Mouse (Mus musculus): ENCODE measurements around the gene Clec4d. TPM values are rescaled to one million over a fixed set of nuclear protein-coding genes. Genes with fewer than 3 reads are reported as not detected.
"Not testable (repeated sequence)": the region's sequence is repeated elsewhere in the genome, so short reads cannot be mapped to it uniquely, and the experiment has no call there.

Clec4d gene
- total RNA-seq (2021): under 1 TPM in 1 of 2 experiments, not detected in 1; 0.63 TPM
- long read RNA-seq, experiment 1: 0 reads
- long read RNA-seq, experiment 2: 0 reads

DNA sequence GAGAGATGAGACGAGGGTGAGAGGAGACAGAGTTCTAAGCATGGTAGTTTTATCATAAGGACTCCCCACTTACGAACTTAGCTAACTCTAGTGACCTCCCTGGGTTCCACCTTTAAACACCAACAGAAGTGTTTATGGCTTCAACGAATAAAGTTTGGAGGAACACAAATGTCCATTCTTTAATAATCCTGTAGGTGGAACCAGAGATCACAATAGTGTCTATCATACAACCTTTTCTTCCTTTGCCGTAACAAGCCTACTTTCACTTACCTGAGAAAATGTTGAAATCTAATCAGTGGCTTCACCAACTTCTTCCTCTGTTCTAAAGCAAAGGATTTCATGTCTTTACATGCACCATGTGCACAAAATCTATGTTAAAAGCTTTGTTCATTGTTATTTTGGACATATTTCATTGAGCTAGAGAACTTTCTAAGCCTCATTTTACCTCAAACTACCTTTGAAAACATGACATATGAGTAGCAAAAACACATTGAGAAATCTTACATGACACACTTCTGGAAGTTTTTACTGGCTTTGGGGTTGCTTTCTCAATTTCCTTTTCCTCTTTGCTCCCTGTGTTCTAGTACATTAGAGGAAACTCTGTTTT lies at the start of gene Clec4d:
Clec4d (plus strand) TSS at position 557 of the 607 bp plus-strand sequence.
- no peak for DNase-seq

DNA sequence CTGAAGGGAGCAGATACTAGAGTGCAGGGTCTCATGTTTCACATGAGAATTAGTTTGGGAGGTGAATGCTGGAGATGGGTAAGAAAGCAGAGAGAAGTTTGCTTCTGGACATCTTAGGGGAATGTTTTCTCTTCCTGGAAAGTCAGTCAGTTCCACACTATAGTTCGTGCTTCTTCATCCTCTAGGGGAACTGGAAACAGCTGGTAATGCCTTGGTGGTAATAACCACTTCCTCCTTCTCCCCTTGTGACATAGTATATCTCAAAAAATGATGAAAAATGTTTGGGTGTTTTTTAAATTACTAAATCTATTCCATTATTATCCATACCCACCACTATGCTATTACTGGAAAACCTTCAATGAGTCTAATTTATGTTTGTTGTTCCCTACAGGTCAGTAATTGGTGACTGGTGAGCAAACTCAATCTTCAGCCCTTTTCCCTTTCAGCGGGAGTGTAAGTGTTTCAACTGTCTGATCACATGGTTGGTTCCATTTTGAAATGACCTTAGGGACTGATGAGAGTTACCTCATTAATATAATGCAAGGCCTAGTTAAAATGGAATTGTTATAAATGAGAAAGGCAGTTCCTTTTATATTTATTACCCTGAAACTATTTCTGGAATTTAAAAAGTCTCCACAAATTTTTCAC lies 34.3 kb upstream of the Clec4d start:
- no peak for DNase-seq

DNA sequence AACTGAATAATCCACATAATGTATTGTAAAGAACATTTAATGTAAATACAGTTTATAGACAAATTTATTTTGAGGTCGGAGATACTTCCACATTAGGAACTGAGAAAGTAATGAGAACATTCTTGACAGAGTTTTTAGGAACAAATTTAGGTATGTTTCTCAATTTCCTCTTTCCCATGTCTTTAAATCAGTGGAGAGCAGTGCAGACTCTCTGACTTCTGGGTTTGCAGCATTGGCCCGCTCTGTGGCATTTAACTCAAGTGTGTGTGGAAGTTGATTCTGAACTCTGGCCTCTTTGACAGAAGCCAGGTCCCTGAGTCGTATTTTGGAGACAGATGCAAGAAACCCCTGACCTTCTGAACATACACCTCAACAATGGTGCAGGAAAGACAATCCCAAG lies 32.3 kb upstream of the Clec4d start, which contains the start of gene Clec4n:
Clec4n (plus strand) TSS at position 200 of the 400 bp plus-strand sequence.
- no peak for DNase-seq

DNA sequence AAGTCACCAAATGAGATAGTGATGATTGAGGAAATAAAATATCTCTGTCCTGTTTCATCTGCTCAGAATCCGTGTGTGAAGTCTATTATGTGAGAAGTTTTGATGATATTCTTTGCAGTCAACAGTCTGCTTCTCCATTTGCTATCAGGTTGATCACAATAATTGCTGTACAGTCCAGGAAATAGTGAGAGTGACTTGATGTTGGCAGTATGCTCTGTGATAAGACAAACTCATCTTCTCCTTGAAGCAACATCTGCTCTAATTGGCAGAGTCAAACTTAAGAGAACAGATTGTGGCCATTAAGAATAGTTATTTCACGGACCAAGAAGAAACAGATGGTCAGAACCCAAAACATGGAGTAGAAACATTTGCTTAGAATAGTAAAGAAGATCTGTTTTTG lies 30.8 kb upstream of the Clec4d start:
- no peak for DNase-seq

DNA sequence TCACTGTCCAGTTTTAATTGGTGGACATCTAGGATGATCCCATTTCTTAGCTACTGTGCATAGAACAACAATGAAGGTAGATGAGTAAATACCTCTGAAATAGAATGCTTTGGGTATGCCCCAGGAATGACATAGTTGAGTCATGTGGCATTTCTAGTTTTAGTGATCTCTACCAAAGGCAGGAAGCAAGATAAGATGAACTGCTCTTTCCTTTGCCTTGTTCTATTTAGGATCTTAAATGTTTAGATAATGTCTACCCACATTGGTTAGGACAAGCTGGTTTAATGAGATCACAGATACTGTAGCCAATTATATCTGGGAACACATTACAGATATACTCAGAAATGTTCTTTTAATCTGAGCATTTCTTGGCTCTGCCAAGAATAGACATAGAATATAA lies 24.3 kb upstream of the Clec4d start:
- DNase-seq: no peak

DNA sequence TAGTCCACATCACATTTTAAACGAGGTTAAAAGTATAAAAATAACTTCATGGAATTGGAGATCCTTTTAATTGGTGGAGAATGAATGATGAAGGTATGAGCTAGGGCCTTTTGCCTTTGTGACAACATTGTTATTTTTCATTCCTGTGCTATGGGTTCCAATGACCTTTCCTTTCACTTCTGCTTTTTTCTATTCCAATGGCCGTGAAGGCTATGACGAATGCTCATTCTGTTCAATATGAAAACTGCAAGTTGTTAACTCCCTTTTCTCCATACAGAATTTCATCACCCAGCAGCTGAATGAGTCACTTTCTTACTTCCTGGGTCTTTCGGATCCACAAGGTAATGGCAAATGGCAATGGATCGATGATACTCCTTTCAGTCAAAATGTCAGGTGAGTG lies 17.7 kb upstream of the Clec4d start:
- DNase-seq: no peak

DNA sequence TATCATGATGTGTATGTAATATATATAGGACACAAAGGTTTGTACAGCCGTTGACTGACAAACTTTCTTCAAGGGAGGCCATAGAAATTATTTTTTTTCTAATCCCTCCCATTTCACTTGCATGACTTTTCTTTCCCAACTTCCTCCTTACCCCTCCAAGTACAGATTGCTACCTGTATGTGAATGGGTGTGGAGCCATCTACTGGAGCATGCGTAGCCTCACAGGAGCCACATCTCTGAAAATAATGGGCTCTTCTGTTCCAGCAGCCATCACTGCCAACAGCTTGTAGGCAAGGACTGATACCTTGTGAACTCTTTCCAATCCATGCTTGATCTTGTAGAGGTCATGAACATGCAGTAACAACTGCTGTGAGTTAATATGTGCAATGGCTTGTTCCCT lies 13.0 kb upstream of the Clec4d start:
- not testable (repeated sequence) for DNase-seq

DNA sequence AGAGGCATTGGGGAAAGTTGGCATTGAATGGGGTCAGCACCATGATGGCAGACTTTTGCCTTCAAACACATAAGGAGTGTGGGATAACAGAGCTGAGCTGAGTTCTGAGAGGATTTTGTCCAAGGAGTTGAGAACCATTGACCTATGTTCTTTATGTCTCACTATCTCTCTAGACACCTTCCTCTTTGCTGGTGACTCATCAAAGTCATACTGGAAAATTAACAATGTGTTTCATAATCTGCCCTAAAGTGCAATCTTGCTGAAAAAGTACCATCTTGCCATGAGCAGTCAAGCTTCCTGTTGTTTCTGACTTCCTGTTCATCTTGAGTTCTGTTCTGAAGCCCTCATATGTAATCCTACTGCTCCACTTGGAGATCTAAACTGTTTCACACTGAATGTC lies 9.2 kb upstream of the Clec4d start:
- no peak for DNase-seq

DNA sequence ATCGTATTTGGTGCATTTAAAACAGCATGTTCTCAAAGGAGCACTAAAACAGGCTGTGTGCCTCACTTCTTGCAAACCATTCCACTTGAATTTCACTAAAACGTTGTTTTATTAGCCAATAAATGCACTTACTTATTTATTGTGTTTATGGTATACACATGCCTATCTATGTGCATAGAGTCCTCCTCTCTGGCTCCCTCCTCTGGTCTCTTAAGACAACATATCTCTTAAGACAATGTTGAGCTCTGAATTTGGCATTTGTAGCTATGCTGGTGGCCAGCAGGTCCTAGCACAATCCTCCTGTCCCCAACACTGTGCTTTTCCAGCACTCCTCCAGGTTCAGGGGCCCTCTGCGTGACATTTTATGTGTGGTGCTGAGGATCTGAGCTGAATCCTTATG lies 3.0 kb upstream of the Clec4d start:
- DNase-seq: no peak

DNA sequence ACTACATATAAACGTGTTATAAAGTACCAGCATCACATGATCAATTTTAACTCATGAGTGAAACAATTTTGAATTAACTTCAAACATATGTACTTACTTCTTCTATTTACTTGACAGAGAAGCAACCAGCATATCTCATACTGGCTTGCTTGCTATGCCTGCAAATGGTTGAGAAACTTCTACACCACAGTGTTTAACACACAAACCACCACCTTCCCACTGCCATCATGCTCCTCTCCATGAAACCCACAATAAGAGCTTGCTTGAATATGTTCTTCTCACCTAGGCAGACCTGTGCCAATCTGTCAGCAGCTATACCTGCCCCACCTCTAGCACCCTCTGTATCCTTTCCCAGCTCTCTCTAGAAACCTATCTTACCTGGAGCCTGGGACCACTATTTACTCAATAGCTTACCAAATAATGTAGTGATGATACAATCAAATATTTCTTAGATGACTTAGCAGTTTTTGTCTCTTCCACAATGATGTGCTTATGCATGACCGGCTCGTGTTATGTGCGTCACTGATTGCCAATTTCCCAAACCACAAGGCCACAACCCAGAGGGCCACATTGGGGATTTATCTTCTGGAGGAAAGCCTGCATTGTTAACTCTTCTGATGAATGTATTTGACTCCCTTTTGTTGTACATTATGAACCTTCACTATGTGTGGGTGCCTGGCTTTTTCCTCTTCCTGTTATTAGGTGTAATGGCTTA lies 1.9 kb upstream of the Clec4d start:
- no peak for DNase-seq

DNA sequence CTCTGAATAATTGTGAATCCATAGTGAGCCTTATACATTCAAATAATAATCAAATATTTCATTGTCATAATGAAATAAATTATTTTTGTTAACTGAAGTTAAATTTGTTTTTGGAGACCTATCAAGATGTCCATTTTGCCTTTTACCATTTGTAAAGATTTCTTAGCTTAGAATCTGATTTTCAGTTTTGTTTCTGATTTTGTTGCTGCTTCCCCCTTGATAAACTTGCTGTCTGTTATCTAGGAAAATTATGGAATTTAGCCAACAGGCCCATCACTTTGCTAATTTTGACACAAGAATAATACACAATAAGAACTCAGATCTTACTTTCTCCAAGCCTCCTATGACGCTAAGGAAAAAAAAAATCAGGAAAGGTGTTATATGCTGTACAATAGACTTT lies 1.0 kb upstream of the Clec4d start:
- DNase-seq: no peak

DNA sequence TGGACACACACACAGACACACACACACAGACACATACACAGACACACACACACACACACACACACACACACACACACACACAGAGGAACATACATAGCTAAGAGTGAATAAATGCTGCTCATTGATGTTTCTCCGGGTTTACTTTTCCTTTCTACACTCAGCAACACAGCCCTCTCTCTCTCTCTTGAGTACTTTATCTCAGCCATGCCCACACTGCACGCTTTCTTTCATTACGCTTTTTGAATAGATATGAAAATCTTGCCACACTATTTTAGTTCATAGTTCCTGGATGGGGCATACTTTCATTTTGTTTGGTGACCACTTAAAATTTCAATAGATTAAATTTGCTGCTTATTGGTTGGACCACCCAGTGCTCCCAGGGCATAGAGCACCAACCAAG lies 2.3 kb downstream of the Clec4d start:
- no peak for DNase-seq

DNA sequence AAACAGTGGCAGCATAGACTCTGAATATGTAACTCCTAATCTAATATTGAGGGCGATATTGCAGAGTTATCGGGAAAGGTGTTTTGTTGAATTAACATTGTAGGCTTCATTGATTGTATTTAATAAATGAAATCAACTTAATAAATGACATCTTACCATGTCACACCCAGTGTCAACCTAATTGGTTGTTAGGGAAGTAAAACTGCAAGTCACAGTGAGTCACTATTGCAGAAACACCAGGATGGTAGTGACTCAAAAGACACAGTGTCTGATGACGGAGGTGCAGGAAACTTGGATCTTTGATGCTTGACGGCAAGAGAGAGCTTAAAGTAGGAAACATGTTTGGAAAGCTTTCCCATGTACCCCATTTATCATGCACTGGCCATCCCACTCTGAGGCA lies 3.9 kb downstream of the Clec4d start:
- DNase-seq: no peak

DNA sequence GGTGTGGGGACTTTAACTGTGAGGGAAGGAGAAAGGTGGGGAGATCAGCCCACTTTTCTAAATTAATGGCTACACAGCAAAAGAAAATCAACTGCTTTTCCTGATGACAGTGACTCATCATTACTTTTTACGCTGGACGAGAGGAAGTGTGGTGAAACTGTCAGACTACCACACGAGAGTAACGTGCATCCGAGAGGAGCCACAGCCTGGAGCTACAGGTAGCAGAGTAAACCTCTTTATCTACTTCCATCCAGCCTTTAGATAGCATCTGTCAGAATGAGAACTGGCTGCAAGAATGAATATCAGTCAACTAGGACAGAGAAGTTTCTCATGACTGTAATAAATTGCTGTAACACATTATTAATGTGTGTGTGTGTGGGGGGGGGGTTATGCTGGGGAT lies 5.0 kb downstream of the Clec4d start:
- no peak for DNase-seq

DNA sequence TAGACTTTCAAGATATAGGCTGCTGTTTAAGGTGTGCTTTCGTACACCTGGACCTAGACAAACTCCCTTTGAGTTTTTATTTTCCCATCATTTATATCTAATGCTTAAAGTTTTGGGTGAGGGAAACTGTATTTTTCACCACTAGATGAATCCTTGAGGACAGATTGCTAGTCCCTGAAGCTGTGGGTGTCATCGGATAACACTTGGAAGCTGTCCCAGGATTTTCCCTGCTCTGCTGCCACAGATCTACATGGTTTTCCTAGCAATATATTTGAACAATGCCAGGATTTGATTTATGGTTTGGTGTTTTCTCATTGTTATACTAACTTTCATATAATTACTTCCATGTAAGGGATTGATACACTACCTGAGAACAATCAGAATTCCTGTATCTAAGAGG lies 17.5 kb downstream of the Clec4d start:
- no peak for DNase-seq

DNA sequence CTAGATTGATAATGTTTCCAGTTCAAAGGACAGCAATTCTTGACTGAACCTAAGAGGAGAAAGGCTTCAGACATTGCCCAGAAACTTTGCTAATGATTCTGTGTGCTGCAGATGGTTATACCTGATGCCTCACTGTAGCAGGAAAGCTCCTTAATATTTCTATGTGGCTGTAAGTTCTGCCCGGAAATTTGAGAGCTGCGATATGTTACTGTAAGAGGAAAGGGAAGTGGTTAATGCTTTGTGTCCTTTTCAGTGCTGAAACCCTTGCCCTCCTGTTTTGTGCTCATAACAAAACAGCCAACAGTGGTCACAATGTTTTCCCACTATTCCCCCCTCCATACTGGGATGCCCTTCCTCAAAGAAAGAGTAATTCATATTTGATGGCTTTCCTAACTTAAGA lies 24.4 kb downstream of the Clec4d start:
- DNase-seq: no peak

DNA sequence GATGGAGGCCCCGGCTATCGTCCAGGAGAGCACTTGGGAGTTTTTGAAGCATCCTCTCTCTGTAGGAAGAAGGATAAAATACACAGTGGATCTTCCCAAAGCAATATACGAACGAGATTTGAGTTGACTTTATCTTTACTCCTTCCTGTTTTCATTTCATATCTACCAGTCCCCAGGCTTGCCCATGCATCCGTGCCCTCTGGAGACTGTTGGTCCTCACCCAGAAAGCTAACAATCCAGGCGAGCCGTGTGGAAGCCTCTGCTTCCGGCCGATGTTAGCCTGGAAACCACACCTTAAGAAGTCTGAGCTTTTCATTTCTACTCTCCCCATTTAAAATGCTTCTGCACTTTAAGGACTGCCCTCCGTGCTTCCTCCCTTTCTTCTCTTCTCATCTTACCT lies 27.0 kb downstream of the Clec4d start:
- no peak for DNase-seq

DNA sequence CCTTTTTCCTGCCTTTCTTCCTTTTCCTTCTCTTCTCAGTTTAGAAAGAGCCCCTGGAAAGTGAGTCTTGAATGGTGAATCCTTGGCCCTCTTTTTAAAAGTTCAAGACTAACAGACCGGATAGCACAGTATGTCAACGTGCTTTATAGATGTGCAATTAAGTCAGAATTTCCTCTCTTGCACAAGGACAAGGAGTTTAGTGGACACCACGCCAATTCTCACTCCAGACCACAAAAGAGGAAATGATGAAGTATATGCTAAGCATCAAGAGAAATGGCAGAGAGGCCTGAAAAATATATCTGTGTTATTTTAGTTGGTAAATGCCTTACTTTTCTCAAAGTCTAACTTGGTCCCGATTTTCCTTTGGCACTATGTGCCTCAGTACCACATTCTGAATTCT lies 27.8 kb downstream of the Clec4d start, which contains the start of gene Clec4e:
Clec4e (minus strand) TSS at position 118 of the 400 bp plus-strand sequence.
- DNase-seq: no peak

DNA sequence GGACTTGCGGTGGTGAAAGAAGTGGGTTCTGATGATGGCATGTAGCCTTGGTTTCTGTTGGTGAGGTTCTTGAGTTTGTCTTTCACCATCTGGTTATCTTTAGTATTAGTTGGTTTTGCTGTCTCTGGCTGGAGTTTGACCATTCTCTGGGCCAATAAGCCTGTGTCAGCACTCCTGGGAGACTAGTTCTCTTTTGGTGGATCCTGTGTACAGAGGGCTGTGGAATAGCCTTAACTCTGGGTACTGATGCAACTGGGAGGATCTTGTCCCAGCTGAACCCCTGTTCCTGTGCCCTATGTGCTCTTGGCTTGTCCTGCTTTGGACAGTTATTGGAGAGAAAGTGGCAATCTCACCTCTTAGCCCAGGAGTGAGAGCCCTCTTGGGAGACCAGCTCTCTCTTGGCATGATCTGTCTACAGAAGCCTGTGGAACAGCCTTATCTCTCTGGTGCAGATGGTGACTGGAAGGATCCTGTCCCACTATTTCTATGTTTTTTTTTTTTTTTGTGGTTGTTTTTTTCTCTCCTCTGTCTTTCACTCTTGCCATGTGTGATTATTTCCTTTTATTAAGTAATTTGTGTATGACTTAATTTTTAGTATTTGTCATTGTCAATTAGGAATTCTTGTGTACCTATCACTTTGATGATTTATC lies 31.0 kb downstream of the Clec4d start:
- no peak for DNase-seq

DNA sequence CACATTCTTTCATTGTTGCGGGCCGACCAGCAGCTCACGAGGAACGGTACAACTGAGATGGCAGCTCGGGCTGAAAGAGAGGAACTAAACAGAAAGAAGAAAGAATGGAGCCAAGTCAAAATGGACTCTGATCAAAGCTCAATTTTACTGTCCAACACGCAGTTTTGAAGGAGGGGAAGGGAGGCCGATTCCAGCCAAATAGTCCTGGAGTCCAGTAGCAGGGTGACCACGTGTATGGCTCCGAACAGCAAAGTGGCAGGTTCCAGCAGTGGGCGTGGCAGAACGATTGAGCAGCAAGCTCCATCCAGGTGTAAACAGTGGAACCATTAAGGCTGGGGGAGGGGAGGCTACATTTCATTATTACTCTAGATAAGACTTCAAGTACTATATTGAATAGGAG lies 31.6 kb downstream of the Clec4d start:
- not testable (repeated sequence) for DNase-seq

DNA sequence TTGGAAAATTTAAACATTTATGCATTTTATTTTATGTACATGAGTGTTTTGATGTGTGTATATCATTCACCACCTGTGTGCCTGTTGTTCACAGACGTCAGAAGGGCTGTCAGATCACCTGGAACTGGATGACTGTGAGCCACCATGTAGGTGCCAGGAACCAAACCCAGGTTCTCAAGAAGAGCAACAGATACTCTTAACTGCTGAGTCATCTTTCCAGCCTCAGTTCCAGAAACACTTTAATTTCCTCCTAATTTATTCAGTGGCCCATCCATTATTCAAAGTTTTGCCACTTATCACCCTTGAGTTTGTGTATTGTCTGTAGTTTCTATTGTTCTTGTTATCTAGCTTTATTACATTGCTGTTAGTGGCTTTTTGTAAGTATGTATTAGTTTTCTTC lies 34.8 kb downstream of the Clec4d start:
- DNase-seq: no peak

DNA sequence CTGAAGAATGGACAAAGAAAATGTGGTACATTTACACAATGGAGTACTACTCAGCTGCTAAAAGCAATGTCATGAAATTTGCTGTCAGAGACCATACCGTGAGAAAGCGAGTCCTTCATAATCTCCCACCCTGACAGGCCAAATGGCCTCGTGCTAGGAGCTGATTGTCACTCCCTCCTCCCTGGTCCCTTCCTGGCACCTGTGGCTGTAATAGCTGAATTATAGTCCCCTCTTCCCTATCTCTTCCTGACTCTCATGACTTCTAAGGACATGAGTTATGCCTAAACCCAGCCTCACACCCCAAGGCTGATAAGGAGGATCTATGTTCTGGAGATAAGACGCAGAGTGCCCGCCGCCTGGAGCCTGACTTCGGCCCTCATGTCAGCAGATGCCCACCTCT lies 44.4 kb downstream of the Clec4d start:
- DNase-seq: not testable (repeated sequence)

DNA sequence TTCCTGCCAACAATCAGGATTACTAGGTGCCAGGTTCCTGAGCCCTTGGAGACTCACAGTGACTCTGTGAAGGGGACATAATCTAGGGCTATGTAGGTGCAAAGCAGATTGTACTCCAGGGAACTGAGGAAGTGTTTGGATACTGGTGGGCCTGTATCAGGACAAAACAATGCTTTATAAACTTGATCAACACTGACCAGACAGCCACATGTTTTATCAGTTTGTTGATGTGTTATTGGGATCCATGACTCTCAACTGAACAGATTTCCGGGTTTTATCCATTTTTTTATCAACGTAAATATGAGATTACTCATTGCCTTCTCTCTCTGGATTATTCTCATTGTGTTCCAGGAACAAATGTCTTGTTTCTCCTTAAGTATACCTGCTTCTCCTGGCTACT lies 46.1 kb downstream of the Clec4d start, which contains the start of gene Vmn2r19:
Vmn2r19 (plus strand) TSS at position 301 of the 400 bp plus-strand sequence.
- no peak for DNase-seq

Data from adrenal gland, postnatal 36 days (tissue).